In the genomic region with DNA sequence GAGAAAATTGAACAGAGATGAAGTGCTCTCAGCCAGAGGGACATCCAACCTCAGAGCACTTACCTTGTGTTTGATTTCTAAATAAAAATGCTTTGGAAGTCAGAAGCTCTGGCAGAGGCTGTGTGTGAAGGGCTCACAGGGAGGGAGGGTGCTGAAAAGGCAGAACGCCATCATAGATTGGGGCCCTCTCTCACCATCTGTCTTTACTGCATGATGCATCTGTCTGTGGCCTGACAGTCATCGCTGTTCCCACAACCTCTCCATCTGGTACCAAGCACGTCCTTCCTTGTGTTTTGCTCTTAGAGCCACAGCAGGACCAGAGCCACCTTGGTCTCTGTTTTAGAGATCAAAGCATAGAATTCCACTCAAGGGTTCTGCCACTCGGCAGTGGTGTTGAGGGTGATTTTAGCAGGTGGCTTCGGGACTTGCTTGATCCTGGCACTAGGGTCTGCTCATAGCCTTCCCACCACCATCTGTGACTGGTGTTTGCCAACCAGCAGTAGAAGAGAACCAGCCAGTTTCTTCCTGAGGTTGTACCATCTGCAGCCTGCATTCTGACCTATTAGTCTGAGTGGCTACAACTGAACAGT, we compare ENCODE assay signal across 17 mouse cellular contexts. TPM values are rescaled to one million over a fixed set of nuclear protein-coding genes. Genes with fewer than 3 reads are reported as not detected.
A peak's percentile ranks its signal among the peaks of the same experiment; 100 is the strongest.
DNase-seq lines count a peak whose midpoint lies in the region; ATAC-seq and TF ChIP-seq lines count a peak whose summit lies in the region.
"Had no signal": no experiment of that assay in that cellular context is flagged by ENCODE, and none has a peak within 500 bp of the region (broad histone marks: within the 10 kb centered on the region; RNA-seq: fewer than 3 reads in every experiment).

No protein-coding gene starts in this region.

- H3K9me3 ChIP-seq in forebrain, postnatal 0 days (ENCODE audit: low read length): no peaks in the 10 kb centered on the region
- H3K9me3 ChIP-seq in forebrain, embryonic 12.5 days: no peaks in the 10 kb centered on the region
- no peaks in the 10 kb centered on the region for H3K9me3 ChIP-seq in liver, embryonic 11.5 days (ENCODE audit: control insufficient read depth, low read length)
- H3K9me3 ChIP-seq: hindbrain, embryonic 13.5 days; intestine, embryonic 15.5 days; midbrain, embryonic 13.5 days had no signal

- 0 out of 2 replicates have a peak, but pooled peaks cover 2% of the 10 kb centered on the region for H3K4me1 ChIP-seq in forebrain, postnatal 0 days (ENCODE audit: insufficient read depth)
- peaks cover 11% of the 10 kb centered on the region for H3K4me1 ChIP-seq in forebrain, embryonic 12.5 days
- peaks cover 5% of the 10 kb centered on the region for H3K4me1 ChIP-seq in liver, embryonic 11.5 days (replicated peaks; ENCODE audit: control insufficient read depth, insufficient read depth, low read length)
- peaks cover 3% of the 10 kb centered on the region; the same call in 1 of the 2 replicates for H3K4me1 ChIP-seq in lung, adult 2 months (ENCODE audit: control insufficient read depth, insufficient read depth, low read length)

- peak; percentile 18 for DNase-seq in forebrain, postnatal 0 days
- DNase-seq in brain, embryonic 14.5 days (ENCODE audit: low read depth): peak; percentile 40
- DNase-seq in cerebellum, adult 9-10 months: peak; percentile 68
- DNase-seq in layer of hippocampus, adult 8-10 months (ENCODE audit: low spot score in 2 of 2): peak; percentile 34 to 45
- DNase-seq in liver, embryonic 11.5 days (ENCODE audit: low spot score): no peak
- no peak for DNase-seq in lung, adult 2 months
- DNase-seq: adrenal gland, postnatal 14 days; B cell, adult 2 months; gastrocnemius, postnatal 25 days; kidney, postnatal 4 days; liver; lung, adult 18-20 months; lung, postnatal 4 days had no signal

- H3K27ac ChIP-seq in forebrain, postnatal 0 days (ENCODE audit: low read depth, low read length): no peak overlapping the region
- H3K27ac ChIP-seq in forebrain, embryonic 12.5 days: no peak overlapping the region
- no peak overlapping the region for H3K27ac ChIP-seq in liver, embryonic 11.5 days (ENCODE audit: low read depth, low read length)
- H3K27ac ChIP-seq: hindbrain, embryonic 13.5 days; intestine, embryonic 15.5 days; midbrain, embryonic 13.5 days had no signal

- ATAC-seq in forebrain, postnatal 0 days: no peak
- no peak for ATAC-seq in forebrain, embryonic 12.5 days (ENCODE audit: low FRiP score)
- ATAC-seq in liver, embryonic 11.5 days (replicated peaks; ENCODE audit: low FRiP score): no peak
- ATAC-seq: intestine, embryonic 15.5 days; midbrain, embryonic 13.5 days had no signal

- H3K4me2 ChIP-seq in forebrain, postnatal 0 days (ENCODE audit: low read depth): no peak overlapping the region
- no peak overlapping the region for H3K4me2 ChIP-seq in forebrain, embryonic 12.5 days
- no peak overlapping the region for H3K4me2 ChIP-seq in liver, embryonic 11.5 days
- H3K4me2 ChIP-seq: hindbrain, embryonic 13.5 days; intestine, embryonic 15.5 days; midbrain, embryonic 13.5 days had no signal

- H3K36me3 ChIP-seq in forebrain, postnatal 0 days (ENCODE audit: insufficient read depth): no peaks in the 10 kb centered on the region
- H3K36me3 ChIP-seq in forebrain, embryonic 12.5 days (replicated peaks): no peaks in the 10 kb centered on the region
- H3K36me3 ChIP-seq in liver, embryonic 11.5 days (ENCODE audit: control insufficient read depth, insufficient read depth, low read length): no peaks in the 10 kb centered on the region
- H3K36me3 ChIP-seq: hindbrain, embryonic 13.5 days; intestine, embryonic 15.5 days; midbrain, embryonic 13.5 days had no signal

- no peak for TF ChIP-seq POLR2A in brain, embryonic 14.5 days (IDR thresholded peaks at IDR 0.05; ENCODE audit: borderline replicate concordance, extremely low read depth, insufficient read depth, insufficient read length, poor library complexity, severe bottlenecking)
- no peak for TF ChIP-seq POLR2A in lung, adult 2 months (IDR thresholded peaks at IDR 0.05; ENCODE audit: borderline replicate concordance, extremely low read depth, low read depth, low read length)

- no peak overlapping the region for H3K4me3 ChIP-seq in forebrain, postnatal 0 days (ENCODE audit: low read depth, low read length)
- no peak overlapping the region for H3K4me3 ChIP-seq in forebrain, embryonic 12.5 days (replicated peaks)
- no peak overlapping the region for H3K4me3 ChIP-seq in liver, embryonic 11.5 days (ENCODE audit: low read depth, low read length)
- no peak overlapping the region for H3K4me3 ChIP-seq in lung, adult 2 months (replicated peaks; ENCODE audit: extremely low read depth, low read depth, low read length)
- H3K4me3 ChIP-seq: hindbrain, embryonic 13.5 days; intestine, embryonic 15.5 days; midbrain, embryonic 13.5 days had no signal

- no peak overlapping the region for H3K9ac ChIP-seq in forebrain, postnatal 0 days
- no peak overlapping the region for H3K9ac ChIP-seq in forebrain, embryonic 12.5 days
- no peak overlapping the region for H3K9ac ChIP-seq in liver, embryonic 11.5 days (ENCODE audit: low read depth, low read length)
- H3K9ac ChIP-seq: hindbrain, embryonic 13.5 days; intestine, embryonic 15.5 days; midbrain, embryonic 13.5 days had no signal

- H3K27me3 ChIP-seq in forebrain, postnatal 0 days (ENCODE audit: insufficient read depth, low read length): no peaks in the 10 kb centered on the region
- 0 out of 2 replicates have a peak, but pooled peaks cover 2% of the 10 kb centered on the region for H3K27me3 ChIP-seq in forebrain, embryonic 12.5 days
- no peaks in the 10 kb centered on the region for H3K27me3 ChIP-seq in liver, embryonic 11.5 days (replicated peaks; ENCODE audit: control insufficient read depth, insufficient read depth, low read length)
- H3K27me3 ChIP-seq: intestine, embryonic 15.5 days had no signal

- TF ChIP-seq CTCF in forebrain, postnatal 0 days (IDR thresholded peaks at IDR 0.05; ENCODE audit: low read depth): no peak
- no peak for TF ChIP-seq CTCF in brain, embryonic 14.5 days (IDR thresholded peaks at IDR 0.05; ENCODE audit: borderline replicate concordance, extremely low read depth, insufficient read depth, insufficient read length)
- TF ChIP-seq CTCF in lung, adult 2 months (IDR thresholded peaks at IDR 0.05; ENCODE audit: insufficient read depth, low read length): no peak

- 57% methylated on average over 5 of the region's 5 CpGs for WGBS in forebrain, postnatal 0 days
- 73% methylated on average over 5 of the region's 5 CpGs for WGBS in forebrain, embryonic 12.5 days
- 70% methylated on average over 5 of the region's 5 CpGs for WGBS in liver, embryonic 11.5 days
- WGBS in lung, adult 2 months: 69% methylated on average over 5 of the region's 5 CpGs

RNA-seq across cellular contexts. Expression of a gene that starts 3.6 kb away (rescaled TPM):
- total RNA-seq in forebrain, postnatal 0 days (2014; rRNA removed): 33.9 and 36.9 TPM in 2 replicates
- polyA plus RNA-seq in forebrain, postnatal 0 days (2015; fragmentation: Nextera tagmentation; extraction: Ambion mirVana): 12.0 and 15.3 TPM in 2 replicates
- polyA plus RNA-seq in forebrain, embryonic 12.5 days (2016; fragmentation: Nextera tagmentation; extraction: Ambion mirVana): 17.9 and 19.6 TPM in 2 replicates
- 10.1 and 13.2 TPM in 2 replicates for polyA plus RNA-seq in brain, embryonic 14.5 days (2012; rRNA removed)
- total RNA-seq in layer of hippocampus, adult 8-10 months (2022): 10 to 100 TPM; 22.8 to 25.0 (median 24.5) TPM
- 13.5 and 13.6 TPM in 2 replicates for polyA plus RNA-seq in liver, embryonic 11.5 days (2014; fragmentation: Nextera tagmentation; extraction: Ambion mirVana)
- polyA plus RNA-seq in lung, adult 2 months (2012; rRNA removed): 3.1 and 5.6 TPM in 2 replicates

Comparison
In these comparisons a context has a peak if more than half of its experiments do, and no peak if none do; other contexts are left out.
1. DNase-seq: peak in forebrain, postnatal 0 days (single experiment), brain, embryonic 14.5 days (single experiment), cerebellum, adult 9-10 months (single experiment) and layer of hippocampus, adult 8-10 months (2 of 2); none in liver, embryonic 11.5 days (single experiment) and lung, adult 2 months (single experiment).